Mouse (Mus musculus) spleen, adult 2 months (tissue): ENCODE results near the gene Plgrkt.

ENCODE experiments used
- CTCF ChIP-seq: fragments of 200-500 bp; IDR thresholded peaks from 2 replicates; pipeline ENCODE4 v1.5.1; 2011; ENCODE audit warnings: mild to moderate bottlenecking, inconsistent platforms; ENCODE audit not compliant: insufficient read depth, insufficient read length, insufficient replicate concordance; ENCODE audit errors: extremely low read depth
- POLR2A ChIP-seq: fragments of 200-500 bp; IDR thresholded peaks from 2 replicates; pipeline ENCODE4 v1.6.1; 2011; ENCODE audit warnings: low read depth, low read length, inconsistent platforms

GRCm38 (mm10) chr19:29325852-29326180 lies 41.4 kb downstream of the Plgrkt start:
- TF ChIP-seq POLR2A, result no peak
- TF ChIP-seq CTCF, result no peak
